Mouse (Mus musculus) embryo, embryonic 10 days (tissue): ENCODE data around the gene Fnip1.
A peak's percentile ranks its signal among the peaks of the same experiment; 100 is the strongest.

Experiments used
- DNase-seq: peaks from one replicate; pipeline ENCODE4 v3.0.0-alpha.2; 2015; ENCODE audit warnings: low spot score

Fnip1 gene

GRCm38 (mm10) chr11:54458168-54458567 lies 20.2 kb downstream of the Fnip1 start:
- no peak for DNase-seq

- DNase-seq = no peak
These were observed 26.7 kb downstream of the Fnip1 start for GRCm38 (mm10) chr11:54464557-54465244.

DNA sequence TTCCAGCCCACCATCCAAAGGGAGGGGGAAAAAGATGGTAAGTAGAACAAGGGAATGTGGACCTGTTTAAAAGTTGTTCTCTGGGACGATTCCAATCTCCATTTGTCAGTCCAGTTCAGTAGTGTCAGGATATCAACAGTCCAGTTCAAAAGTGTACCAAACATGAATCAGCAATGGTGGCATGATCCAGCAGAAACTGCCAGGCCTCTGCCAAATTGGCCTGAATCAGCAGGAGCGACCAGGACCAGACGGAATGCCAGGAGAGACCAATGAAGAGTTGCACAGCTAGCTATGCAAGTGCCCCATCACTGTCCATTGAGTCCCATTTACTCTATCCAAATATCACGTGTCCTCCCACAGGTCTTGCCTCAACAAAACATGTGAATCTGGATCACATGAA lies 34.2 kb downstream of the Fnip1 start:
- no peak for DNase-seq

- peak; percentile 27 for DNase-seq
These were observed 40.4 kb downstream of the Fnip1 start for GRCm38 (mm10) chr11:54478414-54478813.

- DNase-seq = no peak
These were observed 48.0 kb downstream of the Fnip1 start for GRCm38 (mm10) chr11:54486041-54486440.

DNA sequence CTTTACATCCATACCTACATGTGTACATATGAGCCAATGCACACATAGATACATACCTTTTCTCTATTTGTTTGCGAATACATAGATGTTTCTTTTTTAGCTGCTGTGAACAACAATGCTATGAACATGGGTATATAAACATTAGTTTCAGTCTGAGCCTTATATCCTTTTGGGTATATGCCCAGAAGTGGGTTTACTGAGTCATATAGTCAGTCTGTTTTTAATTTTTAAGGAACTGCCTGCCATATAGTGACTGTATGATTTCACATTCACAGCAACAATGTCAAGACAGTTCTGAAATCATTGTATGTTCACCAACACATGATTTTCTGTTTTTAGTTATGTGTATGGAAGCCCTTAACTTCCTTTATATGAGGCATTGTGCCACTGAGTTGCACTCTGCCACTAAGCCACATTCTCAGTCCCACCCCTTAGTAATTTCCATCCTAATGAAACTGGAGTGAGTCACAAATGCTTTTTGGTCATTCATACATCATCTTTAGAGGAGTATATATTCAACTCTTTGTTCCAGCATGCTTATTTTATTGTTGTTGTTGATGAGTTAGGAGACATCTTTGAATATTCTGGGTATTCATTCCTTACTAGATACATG lies 54.1 kb downstream of the Fnip1 start:
- DNase-seq = no peak

- no peak for DNase-seq
These were observed 54.6 kb downstream of the Fnip1 start for GRCm38 (mm10) chr11:54492559-54492958.

DNA sequence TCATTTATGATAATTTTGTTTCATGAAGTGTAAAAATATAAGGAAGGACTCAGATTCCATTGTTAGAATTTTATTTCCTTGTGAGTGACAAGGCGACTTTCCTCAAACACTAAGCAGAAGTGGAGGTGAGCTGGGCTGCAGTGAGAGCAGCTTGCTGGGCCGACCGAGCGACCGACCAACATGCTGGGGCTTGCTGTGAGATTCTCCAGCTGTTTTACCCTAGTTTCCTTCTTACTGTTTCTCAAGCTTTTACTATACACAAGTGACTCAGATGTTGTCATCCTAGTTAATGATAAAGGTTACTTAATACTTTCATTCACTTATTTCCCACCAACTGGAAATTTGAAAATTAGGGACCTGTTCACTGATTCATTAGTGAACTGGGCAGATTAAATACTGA lies 61.8 kb downstream of the Fnip1 start:
- DNase-seq = no peak

DNA sequence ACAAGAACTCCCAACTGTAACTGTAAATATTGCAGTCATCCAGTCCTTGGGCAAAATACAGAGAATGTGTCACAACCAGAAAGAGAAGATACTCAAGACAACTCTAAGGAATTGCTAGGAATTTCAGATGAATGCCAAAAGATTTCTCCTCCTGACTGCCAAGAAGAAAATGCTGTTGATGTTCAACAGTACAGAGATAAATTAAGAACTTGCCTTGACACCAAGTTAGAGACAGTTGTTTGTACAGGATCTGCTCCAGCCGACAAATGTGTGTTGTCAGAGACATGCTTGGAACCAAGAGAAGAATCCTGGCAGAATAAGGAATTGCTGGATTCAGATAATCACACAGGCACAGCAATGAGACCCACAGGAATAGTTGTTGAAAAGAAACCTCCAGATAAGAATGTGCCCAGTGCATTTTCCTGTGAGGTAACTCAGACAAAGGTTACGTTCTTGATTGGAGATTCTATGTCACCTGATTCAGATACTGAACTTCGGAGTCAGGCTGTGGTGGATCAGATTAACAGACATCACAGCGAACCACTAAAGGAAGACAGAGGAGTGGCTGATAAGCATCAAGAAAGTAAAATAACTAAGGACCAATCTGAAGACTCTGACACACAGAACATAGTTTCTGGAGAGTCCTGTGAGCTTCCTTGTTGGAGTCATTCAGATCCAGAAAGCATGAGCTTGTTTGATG lies 64.7 kb downstream of the Fnip1 start:
- DNase-seq = no peak

DNA sequence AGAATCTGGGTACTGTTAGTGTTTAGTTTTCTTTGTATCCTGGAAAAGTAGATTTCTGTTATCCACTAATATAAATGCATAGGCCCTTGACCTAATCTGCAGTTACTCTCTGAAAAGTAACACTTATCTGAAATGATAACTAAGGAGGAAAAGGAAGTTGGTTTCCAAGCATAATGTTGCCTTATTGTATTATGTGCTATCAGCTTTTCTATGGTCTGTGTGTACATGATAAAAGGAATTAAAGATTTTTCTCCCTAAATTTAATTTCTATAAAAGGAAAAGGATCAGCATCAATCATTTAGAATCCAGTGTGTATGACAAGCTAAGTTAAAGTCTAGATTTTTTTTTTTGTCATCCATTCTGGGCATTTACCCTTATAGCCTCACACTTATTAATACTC lies 75.6 kb downstream of the Fnip1 start:
- no peak for DNase-seq

DNA sequence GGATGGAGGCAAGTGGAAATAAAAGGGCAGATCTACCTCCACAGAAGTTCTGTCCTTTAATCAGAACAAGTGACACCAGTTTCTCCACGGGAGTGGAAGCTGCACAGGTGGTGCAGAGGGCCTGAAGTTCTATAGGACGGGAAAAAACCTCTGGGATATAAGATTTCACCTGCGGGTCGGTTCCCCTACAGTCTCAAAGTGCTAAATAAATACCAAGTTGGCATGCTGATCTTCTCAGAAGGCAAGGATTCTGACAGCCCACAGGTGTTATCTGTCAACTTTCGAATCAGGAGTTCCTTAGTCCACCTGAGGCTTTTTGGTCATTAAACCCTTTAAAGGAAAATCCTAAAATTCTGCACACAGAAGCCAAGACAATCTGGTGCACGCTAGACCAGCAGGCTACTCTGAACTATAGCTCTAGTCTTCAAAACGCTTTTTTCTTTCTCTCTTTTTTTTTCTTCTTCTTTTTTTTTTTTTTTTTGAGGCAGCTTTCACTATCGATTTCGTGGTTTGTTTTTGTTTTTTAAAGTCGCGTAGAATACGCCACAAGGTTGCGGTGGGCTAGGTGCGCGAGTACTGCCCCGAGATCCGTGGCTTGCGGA lies 84.0 kb downstream of the Fnip1 start:
- DNase-seq = no peak

GRCm38 (mm10) chr11:54522529-54523430 lies 84.8 kb downstream of the Fnip1 start, which contains the start of gene Rapgef6:
TSS of gene Rapgef6 (plus strand) at chr11:54522847.
- peak; percentile 99 for DNase-seq

DNA sequence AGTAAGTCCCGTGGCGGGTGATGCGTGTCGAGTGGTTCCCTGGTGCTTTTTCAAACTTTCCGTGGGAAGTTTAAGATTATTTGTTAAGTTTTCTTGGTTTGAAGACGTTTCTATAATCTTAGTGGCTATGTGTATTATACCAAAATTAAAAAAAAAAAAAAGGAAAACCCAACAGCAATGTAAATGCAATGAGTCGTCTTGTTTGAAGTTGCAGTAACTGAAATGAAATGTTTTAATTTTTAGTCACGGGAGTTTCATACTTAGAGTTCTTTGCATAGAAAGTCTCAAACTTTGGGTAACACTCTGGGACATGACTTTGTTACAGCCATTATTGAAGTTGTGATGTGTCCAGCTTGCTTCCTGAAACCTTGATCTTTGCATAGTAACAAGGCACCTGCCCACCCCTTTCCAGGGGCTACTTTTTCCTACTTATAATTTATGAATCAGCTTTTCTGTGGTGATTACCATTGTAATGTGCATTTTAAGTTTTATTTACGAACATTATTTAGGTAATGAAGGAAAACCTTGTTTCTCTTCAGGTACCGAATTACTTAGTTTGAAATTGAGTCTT lies 85.5 kb downstream of the Fnip1 start:
- DNase-seq = no peak

GRCm38 (mm10) chr11:54528002-54528401 lies 90.0 kb downstream of the Fnip1 start:
- no peak for DNase-seq

DNA sequence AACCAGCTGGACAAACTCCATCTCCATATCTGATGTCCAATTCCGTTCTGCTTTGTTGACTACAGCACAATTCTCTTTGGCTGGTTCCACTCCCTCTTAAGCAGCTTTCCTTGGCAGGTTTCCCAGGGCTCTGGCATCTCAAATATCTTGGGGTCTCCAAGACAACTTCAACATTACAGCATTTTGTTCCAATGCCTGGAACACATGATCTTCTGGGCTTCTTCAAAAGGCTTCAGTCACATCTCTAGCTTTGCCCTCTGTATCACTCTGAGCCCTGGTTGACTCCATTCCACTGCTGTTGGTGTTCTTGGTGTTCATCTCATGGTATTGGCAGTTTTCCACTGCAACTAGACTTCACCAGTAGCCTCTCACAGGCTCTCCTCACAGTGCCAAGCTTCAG lies 92.4 kb downstream of the Fnip1 start:
- no peak for DNase-seq

GRCm38 (mm10) chr11:54530916-54531315 lies 92.9 kb downstream of the Fnip1 start:
- no peak for DNase-seq

DNA sequence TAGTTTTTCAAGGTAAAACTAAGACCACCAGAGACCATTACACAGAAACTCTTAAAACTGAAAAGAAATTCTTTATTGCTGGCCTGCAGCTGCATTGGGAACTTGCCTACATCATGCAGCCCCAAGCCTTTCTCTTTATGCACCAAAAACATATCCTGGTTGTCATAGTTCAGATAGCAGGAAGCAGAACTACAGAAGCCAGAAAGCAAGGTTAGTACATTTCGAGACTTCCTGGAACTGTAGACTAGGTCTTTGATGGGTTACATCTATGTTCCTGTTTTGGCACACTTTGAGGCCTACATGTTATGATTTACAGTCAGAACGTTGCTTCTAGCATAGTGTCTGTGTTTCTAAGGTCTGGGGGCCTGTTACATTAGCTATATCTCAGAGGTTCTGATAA lies 95.8 kb downstream of the Fnip1 start:
- DNase-seq = no peak

DNA sequence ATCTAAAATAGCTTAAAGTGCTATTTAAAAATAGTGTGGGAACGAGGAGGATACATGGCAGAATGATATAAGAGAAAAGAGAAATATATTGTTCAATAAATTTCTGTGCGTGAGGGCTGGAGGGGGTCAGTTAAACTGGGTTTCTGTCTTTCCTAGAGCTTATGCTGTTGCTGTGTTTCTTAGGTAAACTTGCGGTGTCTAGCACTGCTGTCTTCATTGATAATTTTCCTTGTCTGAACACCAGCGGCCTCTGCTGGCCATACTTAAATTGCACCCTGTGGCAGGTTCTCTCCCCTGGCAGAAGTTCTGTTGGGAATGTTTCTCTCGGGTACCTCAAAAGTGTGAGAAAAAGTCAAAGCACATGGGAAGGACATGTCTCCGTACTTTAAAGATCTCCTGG lies 96.9 kb downstream of the Fnip1 start:
- peak; percentile 69 for DNase-seq

DNA sequence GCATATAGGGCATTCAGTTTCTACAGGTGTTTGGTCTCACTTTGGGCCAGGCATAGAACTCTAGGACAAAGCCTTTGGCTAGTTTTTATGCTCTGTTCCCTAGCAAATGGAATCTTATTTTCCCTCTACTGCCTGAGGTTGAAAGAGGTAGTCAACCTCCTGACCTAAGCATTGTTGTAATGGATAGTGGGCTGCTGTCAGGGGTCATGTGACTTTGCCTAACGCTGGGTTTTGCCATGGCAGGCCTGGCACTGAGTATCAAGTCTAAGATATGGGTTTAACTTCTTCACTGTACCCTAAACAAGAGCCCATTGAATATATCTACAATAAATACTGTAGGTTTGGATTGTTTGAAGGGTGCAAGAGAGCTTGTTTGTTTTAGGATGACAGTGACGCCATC lies 101.0 kb downstream of the Fnip1 start:
- DNase-seq = no peak

- no peak for DNase-seq
These were observed 101.5 kb downstream of the Fnip1 start for GRCm38 (mm10) chr11:54539486-54539885.

DNA sequence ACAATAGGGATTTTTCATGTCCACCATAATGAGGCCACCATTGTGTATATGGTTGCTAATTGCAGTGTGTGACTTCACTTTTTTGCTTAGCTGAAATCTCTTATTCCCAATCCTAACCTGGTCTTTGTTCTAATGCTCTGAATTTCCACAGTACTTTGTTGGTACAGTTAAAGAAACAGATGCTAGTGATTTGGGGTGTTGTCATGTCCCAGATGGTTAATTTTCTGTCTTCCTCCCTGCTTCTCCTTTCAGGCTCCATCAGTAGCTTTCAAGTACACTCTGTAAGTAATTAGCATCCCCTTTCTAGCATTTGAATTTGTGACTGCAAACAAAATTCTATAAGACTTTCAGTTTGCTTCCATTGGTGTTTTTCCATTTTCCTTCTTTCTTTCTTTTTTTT lies 102.3 kb downstream of the Fnip1 start:
- no peak for DNase-seq

DNA sequence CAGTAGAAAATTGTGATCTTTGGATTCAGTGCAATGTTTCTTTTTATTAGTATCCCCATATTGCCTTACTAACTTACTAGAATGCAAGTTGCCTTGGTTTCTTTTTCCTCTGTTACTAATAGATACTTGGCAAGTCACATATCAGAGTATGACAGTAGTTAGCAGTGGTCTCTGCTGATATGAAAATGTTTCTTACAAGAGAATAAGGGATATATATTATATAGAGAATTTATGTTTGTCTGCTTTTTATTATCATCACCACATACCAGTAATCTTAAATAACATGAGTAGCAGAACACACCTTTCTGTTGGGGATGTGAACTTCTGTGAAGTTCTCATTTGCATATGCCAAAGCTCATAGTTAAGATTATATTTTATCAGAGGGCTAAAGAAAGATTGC lies 104.4 kb downstream of the Fnip1 start:
- DNase-seq = no peak
